Mouse (Mus musculus): Measurements from ENCODE around the gene Nphp1. TPM values are rescaled to one million over a fixed set of nuclear protein-coding genes. Genes with fewer than 3 reads are reported as not detected.

The Nphp1 gene
- polyA plus RNA-seq, 2 experiments = 4.9 to 5.5 TPM

- no peaks in the 10 kb centered on the region for H3K4me1 ChIP-seq (replicated peaks; ENCODE audit: control insufficient read depth in 2 of 2, insufficient read depth in 2 of 2, low read length in 1 of 2)
- no peak overlapping the region for H3K9ac ChIP-seq (replicated peaks)
- H3K4me2 ChIP-seq (ENCODE audit: low read depth) = no peak overlapping the region
- no peak for ATAC-seq (ENCODE audit: insufficient read depth)
- H3K36me3 ChIP-seq (replicated peaks; ENCODE audit: control insufficient read depth, insufficient read depth, low read depth) = no peaks in the 10 kb centered on the region
- no peak overlapping the region for H3K27ac ChIP-seq
- no peak overlapping the region for H3K4me3 ChIP-seq (ENCODE audit: insufficient read depth in 1 of 2, low read depth in 2 of 2, low read length in 2 of 2)
- TF ChIP-seq EP300 (IDR thresholded peaks at IDR 0.05; ENCODE audit: low read depth) (no peak), CTCF (IDR thresholded peaks at IDR 0.05; ENCODE audit: low read depth) (no peak)
- H3K27me3 ChIP-seq (ENCODE audit: control insufficient read depth, insufficient read depth, low read length) = no peaks in the 10 kb centered on the region
- DNase-seq (ENCODE audit: low read depth in 3 of 3, low spot score in 3 of 3) = no peak
- WGBS (ENCODE audit: insufficient replicate concordance) = 33% methylated on average over 1 of the region's 1 CpGs
- no peaks in the 10 kb centered on the region for H3K9me3 ChIP-seq (ENCODE audit: control insufficient read depth, low read length)
These were observed 39.3 kb downstream of the Nphp1 start for GRCm38 (mm10) chr2:127749376-127749775.

DNA sequence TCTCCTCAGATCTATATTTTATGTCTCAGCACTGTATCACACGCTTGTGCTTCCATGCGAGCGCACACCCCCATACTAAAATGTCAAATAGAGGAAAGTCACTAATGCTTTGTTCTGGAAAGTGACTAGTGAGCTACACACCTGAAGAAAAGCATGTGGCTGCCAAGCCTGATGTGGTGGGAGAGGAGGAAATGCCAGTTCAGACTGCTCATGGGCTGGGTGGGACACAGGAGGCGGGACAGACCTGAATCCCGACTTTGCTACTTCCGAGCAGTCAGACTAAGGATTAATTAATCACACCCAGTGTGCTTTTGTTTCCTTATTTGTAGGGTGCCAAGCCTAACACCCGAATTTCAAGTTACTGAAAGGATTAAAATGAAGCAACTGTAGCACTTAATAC, 40.4 kb downstream of the Nphp1 start:
- no peaks in the 10 kb centered on the region for H3K4me1 ChIP-seq (replicated peaks; ENCODE audit: control insufficient read depth in 2 of 2, insufficient read depth in 2 of 2, low read length in 1 of 2)
- H3K9me3 ChIP-seq (ENCODE audit: control insufficient read depth, low read length) = no peaks in the 10 kb centered on the region
- no peaks in the 10 kb centered on the region for H3K27me3 ChIP-seq (ENCODE audit: control insufficient read depth, insufficient read depth, low read length)
- no peak overlapping the region for H3K4me2 ChIP-seq (ENCODE audit: low read depth)
- 58% methylated on average over 7 of the region's 7 CpGs for WGBS (ENCODE audit: insufficient replicate concordance)
- TF ChIP-seq CTCF (IDR thresholded peaks at IDR 0.05; ENCODE audit: low read depth) (no peak), EP300 (IDR thresholded peaks at IDR 0.05; ENCODE audit: low read depth) (no peak)
- H3K4me3 ChIP-seq (ENCODE audit: insufficient read depth in 1 of 2, low read depth in 2 of 2, low read length in 2 of 2) = no peak overlapping the region
- no peaks in the 10 kb centered on the region for H3K36me3 ChIP-seq (replicated peaks; ENCODE audit: control insufficient read depth, insufficient read depth, low read depth)
- ATAC-seq (ENCODE audit: insufficient read depth) (no peak), DNase-seq (ENCODE audit: low read depth in 3 of 3, low spot score in 3 of 3) (no peak)
- H3K9ac ChIP-seq (replicated peaks) = no peak overlapping the region
- H3K27ac ChIP-seq = no peak overlapping the region

DNA sequence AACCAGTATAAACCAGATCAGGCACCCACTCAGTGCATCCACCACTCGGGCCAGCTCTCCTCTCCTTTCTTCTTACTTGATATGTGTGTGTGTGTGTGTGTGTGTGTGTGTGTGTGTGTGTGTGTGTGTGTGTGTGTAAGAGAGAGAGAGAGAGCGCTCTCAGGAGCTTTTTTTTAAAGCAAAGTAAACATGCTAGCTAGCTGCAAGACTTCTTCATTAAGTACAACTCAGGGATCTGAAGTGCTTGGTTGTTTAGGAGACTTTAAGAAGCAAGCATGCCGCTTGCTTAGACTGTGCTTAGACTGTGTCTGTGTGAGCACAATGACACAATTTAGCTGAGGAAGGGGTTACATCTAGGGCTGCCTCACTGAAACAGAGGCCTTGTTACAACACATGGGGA, 46.1 kb downstream of the Nphp1 start:
- no peak overlapping the region for H3K4me2 ChIP-seq (ENCODE audit: low read depth)
- WGBS (ENCODE audit: insufficient replicate concordance) = 56% methylated on average over 3 of the region's 3 CpGs
- H3K9me3 ChIP-seq (ENCODE audit: control insufficient read depth, low read length) = no peaks in the 10 kb centered on the region
- no peaks in the 10 kb centered on the region for H3K4me1 ChIP-seq (replicated peaks; ENCODE audit: control insufficient read depth in 2 of 2, insufficient read depth in 2 of 2, low read length in 1 of 2)
- no peak overlapping the region for H3K4me3 ChIP-seq (ENCODE audit: insufficient read depth in 1 of 2, low read depth in 2 of 2, low read length in 2 of 2)
- ATAC-seq (ENCODE audit: insufficient read depth) (no peak), DNase-seq (ENCODE audit: low read depth in 3 of 3, low spot score in 3 of 3) (no peak)
- no peak overlapping the region for H3K27ac ChIP-seq
- no peaks in the 10 kb centered on the region for H3K36me3 ChIP-seq (replicated peaks; ENCODE audit: control insufficient read depth, insufficient read depth, low read depth)
- H3K9ac ChIP-seq (replicated peaks) = no peak overlapping the region
- H3K27me3 ChIP-seq (ENCODE audit: control insufficient read depth, insufficient read depth, low read length) = no peaks in the 10 kb centered on the region
- no peak for TF ChIP-seq EP300 (IDR thresholded peaks at IDR 0.05; ENCODE audit: low read depth)
- no peak for TF ChIP-seq CTCF (IDR thresholded peaks at IDR 0.05; ENCODE audit: low read depth)

DNA sequence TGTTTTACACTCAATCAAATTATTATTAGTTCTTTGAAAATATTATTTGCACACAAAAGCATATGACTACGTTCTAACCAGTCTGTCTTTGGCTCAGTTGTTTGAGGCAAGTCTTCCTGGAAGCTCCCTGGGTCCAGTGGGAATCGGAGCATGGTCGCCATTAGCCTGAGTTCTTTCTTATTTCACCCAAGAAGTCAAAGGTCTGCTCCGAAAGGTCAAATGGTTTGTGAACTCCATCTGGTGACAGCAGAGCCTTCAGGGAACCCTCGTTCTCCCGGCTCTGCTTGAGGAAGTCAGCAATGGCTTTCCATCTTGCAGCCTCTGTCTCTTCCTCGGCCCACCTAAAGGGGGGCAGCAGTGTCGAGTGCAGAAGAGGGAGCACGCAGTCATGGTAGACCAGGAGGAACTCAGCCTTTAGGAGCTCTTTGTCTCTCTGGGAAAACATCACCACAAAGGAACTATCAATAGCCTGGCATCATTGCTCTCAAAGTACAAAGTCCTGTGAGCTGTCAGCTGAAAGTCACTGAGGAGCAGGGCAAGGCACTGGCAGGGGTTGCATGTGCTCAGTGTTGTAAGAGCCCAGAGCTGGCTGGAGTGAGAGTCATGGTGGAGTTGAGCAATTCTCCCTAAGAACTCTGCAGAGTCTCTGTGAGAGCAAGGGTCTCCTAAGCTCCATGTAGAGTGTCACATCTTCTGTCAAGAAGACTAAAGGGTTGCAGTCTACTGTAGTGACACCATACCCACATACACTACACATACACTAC, 47.8 kb downstream of the Nphp1 start:
- H3K4me3 ChIP-seq (ENCODE audit: insufficient read depth in 1 of 2, low read depth in 2 of 2, low read length in 2 of 2) = no peak overlapping the region
- H3K9ac ChIP-seq (replicated peaks) = no peak overlapping the region
- H3K4me1 ChIP-seq (replicated peaks; ENCODE audit: control insufficient read depth in 2 of 2, insufficient read depth in 2 of 2, low read length in 1 of 2) = no peaks in the 10 kb centered on the region
- no peak overlapping the region for H3K4me2 ChIP-seq (ENCODE audit: low read depth)
- no peaks in the 10 kb centered on the region for H3K36me3 ChIP-seq (replicated peaks; ENCODE audit: control insufficient read depth, insufficient read depth, low read depth)
- WGBS (ENCODE audit: insufficient replicate concordance) = 62% methylated on average over 9 of the region's 9 CpGs
- H3K9me3 ChIP-seq (ENCODE audit: control insufficient read depth, low read length) = no peaks in the 10 kb centered on the region
- ATAC-seq (ENCODE audit: insufficient read depth) = no peak
- DNase-seq (ENCODE audit: low read depth in 3 of 3, low spot score in 3 of 3) = no peak
- no peak overlapping the region for H3K27ac ChIP-seq
- H3K27me3 ChIP-seq (ENCODE audit: control insufficient read depth, insufficient read depth, low read length) = no peaks in the 10 kb centered on the region
- TF ChIP-seq EP300 (IDR thresholded peaks at IDR 0.05; ENCODE audit: low read depth) (no peak), CTCF (IDR thresholded peaks at IDR 0.05; ENCODE audit: low read depth) (no peak)

- Histone ChIP-seq H3K4me1 (replicated peaks; ENCODE audit: control insufficient read depth in 2 of 2, insufficient read depth in 2 of 2, low read length in 1 of 2) (no peaks in the 10 kb centered on the region), H3K9ac (replicated peaks) (no peak overlapping the region), H3K27me3 (ENCODE audit: control insufficient read depth, insufficient read depth, low read length) (no peaks in the 10 kb centered on the region), H3K36me3 (replicated peaks; ENCODE audit: control insufficient read depth, insufficient read depth, low read depth) (no peaks in the 10 kb centered on the region), H3K4me3 (ENCODE audit: insufficient read depth in 1 of 2, low read depth in 2 of 2, low read length in 2 of 2) (no peak overlapping the region), H3K9me3 (ENCODE audit: control insufficient read depth, low read length) (no peaks in the 10 kb centered on the region), H3K4me2 (ENCODE audit: low read depth) (no peak overlapping the region), H3K27ac (no peak overlapping the region)
- 62% methylated on average over 3 of the region's 3 CpGs for WGBS (ENCODE audit: insufficient replicate concordance)
- DNase-seq (ENCODE audit: low read depth in 3 of 3, low spot score in 3 of 3) (no peak), ATAC-seq (ENCODE audit: insufficient read depth) (no peak)
- TF ChIP-seq CTCF (IDR thresholded peaks at IDR 0.05; ENCODE audit: low read depth) (no peak), EP300 (IDR thresholded peaks at IDR 0.05; ENCODE audit: low read depth) (no peak)
These were observed 50.8 kb downstream of the Nphp1 start for GRCm38 (mm10) chr2:127737885-127738284.
